Mouse (Mus musculus): ENCODE results near the gene Abca4.
"Not testable (repeated sequence)": the region's sequence is repeated elsewhere in the genome, so short reads cannot be mapped to it uniquely, and the experiment has no call there.

Abca4 gene

GRCm38 (mm10) chr3:122221240-122222036 is 177.2 kb downstream of the Abca4 start:
- no peak for DNase-seq

GRCm38 (mm10) chr3:122226972-122227371 is 182.7 kb downstream of the Abca4 start:
- not testable (repeated sequence) for DNase-seq
